Mouse (Mus musculus): ENCODE measurements around the gene Proser3. TPM values are rescaled to one million over a fixed set of nuclear protein-coding genes. Genes with fewer than 3 reads are reported as not detected.

The Proser3 gene
- total RNA-seq (2021): 1 to 10 TPM; 4.5 to 4.7 TPM

- intact Hi-C loops (cut with DNase I): no loop called here
- DNase-seq (ENCODE audit: low spot score): peak; percentile 95
These were observed at the start of gene Proser3, which contains the start of gene Hspb6 for GRCm38 (mm10) chr7:30552102-30553020. Gene Proser3 (minus strand): TSS chr7:30552299. Gene Hspb6 (plus strand): TSS chr7:30552178.

GRCm38 (mm10) chr7:30600651-30601050, 48.6 kb upstream of the Proser3 start:
- intact Hi-C loops (cut with DNase I): no loop called here
- DNase-seq (ENCODE audit: low spot score): no peak

DNA sequence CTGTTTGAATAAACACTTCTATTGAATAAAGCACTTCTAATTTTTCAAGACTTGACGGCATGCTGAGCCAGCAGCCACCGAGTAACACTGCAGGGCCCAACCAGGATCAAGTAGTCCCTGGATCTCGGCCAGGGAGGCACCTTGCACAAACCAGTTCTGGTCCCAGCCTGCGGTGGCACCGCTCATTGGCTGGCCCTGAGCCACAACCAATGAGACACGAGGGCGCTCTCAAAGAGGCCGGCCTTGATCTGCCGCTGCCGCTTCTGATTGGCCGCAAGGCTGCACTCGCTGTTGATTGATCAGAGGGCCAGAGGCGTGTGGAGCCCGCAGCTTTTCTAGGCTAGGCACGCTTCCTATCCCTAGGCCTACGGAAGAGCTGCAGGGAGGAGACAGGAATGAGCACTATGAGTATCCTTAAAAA, 47.8 kb upstream of the Proser3 start:
- intact Hi-C loops (cut with DNase I): no loop called here
- peak; percentile 70 for DNase-seq (ENCODE audit: low spot score)

DNA sequence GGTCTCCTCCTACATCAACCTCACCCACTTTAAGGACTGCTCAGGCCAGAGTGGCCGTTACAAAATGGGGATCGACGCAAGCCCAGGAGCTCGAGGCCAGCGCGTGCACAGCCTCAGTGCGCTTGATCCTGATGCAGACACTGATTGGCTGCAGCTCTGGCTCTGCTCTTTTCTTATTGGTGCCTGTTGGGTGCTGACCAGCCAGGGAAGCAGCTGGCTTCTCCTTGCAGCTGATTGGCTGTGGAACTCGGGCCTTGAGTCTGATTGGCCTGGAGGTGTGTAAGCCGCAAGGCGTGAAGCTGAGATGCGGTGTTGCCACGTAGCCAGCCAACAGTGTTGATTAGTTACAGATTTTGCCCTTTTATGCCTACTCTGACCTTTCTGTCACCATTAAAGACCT, 46.7 kb upstream of the Proser3 start, which contains the start of gene Zbtb32:
TSS of gene Zbtb32 (minus strand) at position 124 of the 400 bp plus-strand sequence.
- intact Hi-C loops (cut with DNase I): no loop called here
- no peak for DNase-seq (ENCODE audit: low spot score)

DNA sequence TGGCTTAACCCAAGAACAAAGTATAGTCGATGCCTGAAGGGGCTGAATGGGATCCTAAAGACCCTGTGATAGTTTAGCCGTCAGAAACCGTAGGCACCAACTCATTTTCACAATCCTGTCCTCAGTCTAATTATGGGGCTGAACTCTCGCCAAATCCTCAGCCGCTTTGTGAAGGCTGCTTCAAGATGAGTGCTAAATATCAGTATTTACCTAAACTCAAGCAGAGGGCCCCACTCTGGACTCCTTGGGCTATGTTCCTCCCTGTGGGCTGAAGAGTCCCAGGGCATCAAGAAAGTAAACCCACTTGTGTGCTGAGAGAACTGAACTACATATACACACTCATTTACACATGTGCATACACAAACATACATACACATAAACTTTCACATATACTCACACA, 44.7 kb upstream of the Proser3 start:
- DNase-seq (ENCODE audit: low spot score): no peak
- intact Hi-C loops (cut with DNase I): no loop called here

DNA sequence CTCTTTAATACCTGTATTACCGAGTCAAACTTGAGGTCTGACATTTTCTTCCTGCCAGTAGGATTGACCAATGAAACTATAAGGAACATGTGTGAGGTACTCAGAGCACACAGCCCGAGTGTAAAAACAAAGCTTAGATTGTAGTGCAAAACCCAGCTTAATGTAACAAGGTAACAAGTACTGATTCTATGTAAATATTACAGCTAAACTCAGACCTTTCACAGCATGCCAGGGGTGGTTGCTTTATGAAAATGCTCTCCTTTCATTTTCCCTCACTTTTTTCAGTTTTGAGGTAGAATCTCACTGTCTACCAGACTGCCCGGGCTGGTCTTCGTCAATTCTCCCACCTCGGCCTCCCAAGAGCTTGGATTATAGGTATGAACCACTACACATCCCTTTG, 44.0 kb upstream of the Proser3 start:
- intact Hi-C loops (cut with DNase I): no loop called here
- no peak for DNase-seq (ENCODE audit: low spot score)

- intact Hi-C loops (cut with DNase I): loop anchor here (5.0 kb wide), 1 partner anchor 268 kb away; the partner anchor contains the start of gene Ffar1
- DNase-seq (ENCODE audit: low spot score): no peak
These were observed 42.5 kb upstream of the Proser3 start for GRCm38 (mm10) chr7:30594510-30595024.

GRCm38 (mm10) chr7:30593579-30594509, 41.7 kb upstream of the Proser3 start:
- DNase-seq (ENCODE audit: low spot score): no peak
- intact Hi-C loops (cut with DNase I): loop anchor here (5.0 kb wide), 1 partner anchor 268 kb away; the partner anchor contains the start of gene Ffar1

DNA sequence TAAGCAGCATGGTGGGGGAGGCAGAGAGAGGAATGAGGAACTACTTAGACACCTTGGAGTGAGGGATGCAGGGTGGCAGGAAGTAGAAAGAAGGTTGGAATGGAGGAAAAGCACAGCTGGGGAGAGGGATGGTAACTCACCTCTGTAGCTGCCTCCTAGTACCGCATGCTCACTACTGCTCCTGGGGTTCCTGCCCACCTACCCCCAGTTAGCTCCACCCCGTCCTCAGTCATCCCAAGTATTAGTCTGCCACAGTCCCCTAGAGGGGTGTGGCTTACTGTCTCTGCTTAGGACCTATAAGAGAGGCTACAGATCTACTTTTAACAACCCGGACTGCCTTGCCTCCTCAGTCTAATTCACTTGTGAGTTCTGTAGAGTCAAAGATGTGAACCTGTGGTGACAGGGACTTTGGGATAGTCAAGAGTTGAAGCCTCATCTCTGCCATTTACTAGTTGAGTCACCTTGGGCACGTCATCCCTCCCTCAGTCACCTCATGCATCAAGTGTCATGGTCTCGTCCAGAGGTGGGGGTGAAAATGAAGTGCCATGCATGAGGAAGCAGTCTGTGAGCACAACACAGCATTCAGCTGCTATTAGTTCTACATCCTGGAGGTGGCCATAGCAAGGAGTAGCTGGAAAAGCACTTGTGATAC, 40.8 kb upstream of the Proser3 start:
- DNase-seq (ENCODE audit: low spot score): no peak
- intact Hi-C loops (cut with DNase I): loop anchor here (5.0 kb wide), 1 partner anchor 269 kb away; the partner anchor contains the start of gene Ffar1

DNA sequence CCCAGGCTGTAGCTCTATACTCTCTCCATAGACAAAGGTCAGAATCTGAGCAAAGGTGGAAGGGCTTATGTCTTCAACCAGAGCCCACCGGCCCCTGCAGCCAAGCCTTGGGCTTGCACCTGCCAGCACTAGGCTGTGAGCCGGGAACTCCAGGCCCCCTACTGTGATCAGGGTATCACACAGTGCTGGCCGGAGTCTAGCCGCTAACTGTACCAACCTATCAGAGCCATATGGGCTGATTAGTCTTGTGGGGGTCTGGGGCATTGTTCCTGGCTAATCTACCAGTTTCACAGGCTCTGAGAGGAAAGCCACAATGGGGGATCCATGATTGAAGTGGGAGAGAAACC, 39.5 kb upstream of the Proser3 start:
- DNase-seq (ENCODE audit: low spot score): no peak
- intact Hi-C loops (cut with DNase I): loop anchor here (2.0 to 5.0 kb wide), 2 partner anchors 13 to 271 kb away; partner anchors contain the start of gene Ffar1

GRCm38 (mm10) chr7:30590927-30591604, 39.0 kb upstream of the Proser3 start:
- intact Hi-C loops (cut with DNase I): loop anchor here (2.0 to 5.0 kb wide), 2 partner anchors 14 to 271 kb away; partner anchors contain the start of gene Ffar1
- DNase-seq (ENCODE audit: low spot score): no peak

DNA sequence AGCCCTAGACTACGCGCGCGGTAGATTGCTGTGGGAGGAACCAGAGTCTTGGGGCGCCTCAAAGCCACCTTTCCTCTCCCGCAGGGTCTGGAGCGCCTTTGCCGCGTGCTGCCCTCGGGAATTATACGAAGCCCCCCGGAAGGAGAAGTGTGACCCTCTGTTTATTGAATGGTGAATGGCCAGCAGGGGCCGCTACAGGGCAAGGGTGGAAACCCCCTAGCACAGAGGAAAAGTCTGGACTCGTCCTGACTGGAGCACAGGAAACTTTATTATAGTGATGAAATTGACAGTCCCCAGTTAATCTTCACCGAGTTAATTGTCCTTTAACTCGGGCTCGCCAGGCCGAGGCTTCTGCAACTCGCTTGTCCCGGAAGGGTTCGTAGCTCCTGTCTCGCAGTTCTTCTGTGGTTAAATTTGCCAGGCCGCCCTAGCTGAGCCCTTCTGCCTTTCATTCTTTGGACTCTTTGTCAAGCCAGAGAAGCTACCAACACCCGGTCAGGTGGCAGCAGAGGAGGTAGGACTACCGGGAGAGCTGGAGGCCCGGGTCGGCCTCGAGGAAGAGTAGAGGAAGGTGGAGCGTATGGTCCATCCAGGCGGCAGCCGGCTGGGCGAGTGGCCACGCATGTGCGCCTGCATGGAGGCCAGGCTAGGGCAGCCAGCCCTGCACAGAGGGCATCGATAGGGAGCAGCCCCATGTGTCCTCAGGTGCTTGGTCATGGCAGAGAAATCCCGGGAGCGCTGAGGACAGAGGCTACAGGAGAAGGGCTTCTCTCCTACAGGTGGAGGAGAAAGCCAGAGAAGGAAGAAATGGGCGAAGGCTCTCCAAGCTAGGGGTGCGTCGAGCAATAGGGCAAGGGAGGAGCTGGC, 37.6 kb upstream of the Proser3 start:
- DNase-seq (ENCODE audit: low spot score): peak; percentile 63
- intact Hi-C loops (cut with DNase I): loop anchor here (1.0 to 10.0 kb wide), 5 partner anchors 15 to 365 kb away; partner anchors contain the start of genes Ffar1 and Usf2

- peak; percentile 97 for DNase-seq (ENCODE audit: low spot score)
- intact Hi-C loops (cut with DNase I): loop anchor here (1.0 to 10.0 kb wide), 3 partner anchors 24 to 366 kb away; partner anchors contain the start of gene Usf2
These were observed 36.8 kb upstream of the Proser3 start, which contains the start of gene Kmt2b for GRCm38 (mm10) chr7:30588676-30589434. Gene Kmt2b (minus strand): TSS chr7:30588726.

DNA sequence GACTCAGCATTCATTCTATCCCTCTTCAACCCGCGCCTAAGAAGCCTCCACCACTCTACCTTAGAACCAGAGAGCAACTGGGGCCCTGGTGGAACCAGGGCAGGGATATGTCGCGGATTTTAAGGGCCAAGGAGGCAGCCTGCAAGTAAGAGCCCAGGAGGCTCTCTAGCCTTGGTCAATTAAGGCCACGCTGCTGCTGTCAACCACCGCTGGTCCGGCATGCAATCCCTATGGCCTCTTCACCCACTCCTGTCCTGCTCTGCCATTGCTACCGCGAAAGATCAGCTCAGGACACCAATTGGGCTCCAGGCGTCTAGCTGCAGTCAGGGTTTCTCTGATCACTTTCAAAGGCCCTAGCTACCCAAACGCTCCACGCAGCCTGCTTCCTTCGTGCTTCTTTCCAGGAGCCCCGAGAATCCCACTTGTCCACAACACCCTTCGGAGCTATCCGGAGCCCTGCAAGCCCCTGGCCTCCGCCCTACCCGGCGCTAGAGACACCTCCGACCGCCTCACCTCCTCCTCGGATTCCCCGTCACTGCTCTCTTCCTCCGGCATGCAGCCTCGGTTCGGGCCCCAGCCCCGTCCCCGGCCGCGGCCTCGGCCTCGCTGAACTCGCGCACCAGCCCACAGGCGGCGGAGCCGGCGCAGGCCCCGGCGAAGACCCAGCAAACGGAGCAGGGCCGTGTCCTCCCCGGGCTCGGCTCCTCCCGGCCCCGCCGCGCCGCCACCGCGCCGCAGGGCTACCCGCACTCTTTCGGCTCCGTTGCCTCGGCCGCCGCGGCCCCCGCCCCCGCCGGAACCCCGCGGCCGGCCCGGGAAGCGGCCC, 36.0 kb upstream of the Proser3 start:
- peak; percentile 16 for DNase-seq (ENCODE audit: low spot score)
- intact Hi-C loops (cut with DNase I): loop anchor here (5.0 to 10.0 kb wide), 2 partner anchors 79 to 367 kb away; partner anchors contain the start of gene Usf2

DNA sequence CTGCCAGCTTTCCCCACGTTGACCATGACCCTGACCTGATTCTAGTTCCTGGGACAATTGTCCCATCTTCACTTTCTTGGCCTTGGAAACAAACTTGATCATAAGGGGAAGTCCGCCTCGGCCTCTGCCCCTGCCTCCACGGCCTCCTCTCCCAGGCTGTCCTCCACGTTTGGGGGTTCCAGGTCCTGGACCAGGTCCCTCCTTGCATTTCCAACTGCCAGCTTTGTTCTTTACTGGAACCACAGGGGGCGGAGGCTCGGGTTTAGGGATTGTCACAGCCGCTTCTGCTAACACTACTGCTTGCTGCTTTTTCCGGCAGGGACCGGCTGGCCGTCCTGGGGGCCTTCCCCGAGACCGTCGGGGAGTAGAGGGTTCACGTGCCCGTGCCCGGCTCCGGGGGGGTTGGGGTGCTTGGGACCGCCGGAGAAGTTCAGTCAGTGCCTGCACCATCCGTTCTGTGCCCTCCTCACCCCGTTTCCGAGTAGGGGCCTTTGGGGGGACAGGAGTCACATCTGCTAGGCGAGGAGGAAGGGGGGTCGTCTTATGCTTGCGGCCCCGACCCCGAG, 34.4 kb upstream of the Proser3 start:
- intact Hi-C loops (cut with DNase I): loop anchor here (1.0 to 10.0 kb wide), 3 partner anchors 21 to 368 kb away; partner anchors contain the start of genes Igflr1 and Usf2
- no peak for DNase-seq (ENCODE audit: low spot score)

All from heart, postnatal 25 days (tissue).